Mouse (Mus musculus) effector memory CD4-positive, alpha-beta T cell, adult 5 months (primary cell): ENCODE results near the gene Rnf183. TPM values are rescaled to one million over a fixed set of nuclear protein-coding genes. Genes with fewer than 3 reads are reported as not detected.

Experiments
- polyA plus RNA-seq: library from polyadenylated mRNA; unstranded; fragments of 100-300 nt; shearing (Covaris generic); gene quantifications from one replicate; pipeline ENCODE4 v1.2.1, GENCODE M21; 2017

Gene Rnf183
- polyA plus RNA-seq = not detected

DNA sequence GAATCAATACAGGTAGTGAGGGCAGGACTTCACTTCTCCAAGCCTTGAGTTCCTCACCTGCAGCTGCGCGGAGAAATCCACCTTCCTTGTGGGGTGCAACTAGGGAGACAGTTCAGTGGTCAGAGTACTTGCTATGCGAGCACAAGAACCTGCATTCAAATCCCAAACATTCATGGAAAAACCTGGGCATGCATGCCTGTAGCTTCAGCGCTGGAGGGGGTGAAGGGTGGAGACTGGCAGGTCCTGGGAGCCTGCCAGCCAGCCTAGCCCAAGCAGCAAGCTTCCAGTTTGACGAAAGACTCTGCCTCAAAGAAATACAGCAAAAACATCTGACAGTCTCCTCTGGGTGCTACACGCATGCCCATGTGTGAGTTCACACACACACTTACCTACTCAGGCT, at the start of gene Rnf183:
Gene Rnf183 (minus strand): TSS at position 172 of the 400 bp plus-strand sequence.

DNA sequence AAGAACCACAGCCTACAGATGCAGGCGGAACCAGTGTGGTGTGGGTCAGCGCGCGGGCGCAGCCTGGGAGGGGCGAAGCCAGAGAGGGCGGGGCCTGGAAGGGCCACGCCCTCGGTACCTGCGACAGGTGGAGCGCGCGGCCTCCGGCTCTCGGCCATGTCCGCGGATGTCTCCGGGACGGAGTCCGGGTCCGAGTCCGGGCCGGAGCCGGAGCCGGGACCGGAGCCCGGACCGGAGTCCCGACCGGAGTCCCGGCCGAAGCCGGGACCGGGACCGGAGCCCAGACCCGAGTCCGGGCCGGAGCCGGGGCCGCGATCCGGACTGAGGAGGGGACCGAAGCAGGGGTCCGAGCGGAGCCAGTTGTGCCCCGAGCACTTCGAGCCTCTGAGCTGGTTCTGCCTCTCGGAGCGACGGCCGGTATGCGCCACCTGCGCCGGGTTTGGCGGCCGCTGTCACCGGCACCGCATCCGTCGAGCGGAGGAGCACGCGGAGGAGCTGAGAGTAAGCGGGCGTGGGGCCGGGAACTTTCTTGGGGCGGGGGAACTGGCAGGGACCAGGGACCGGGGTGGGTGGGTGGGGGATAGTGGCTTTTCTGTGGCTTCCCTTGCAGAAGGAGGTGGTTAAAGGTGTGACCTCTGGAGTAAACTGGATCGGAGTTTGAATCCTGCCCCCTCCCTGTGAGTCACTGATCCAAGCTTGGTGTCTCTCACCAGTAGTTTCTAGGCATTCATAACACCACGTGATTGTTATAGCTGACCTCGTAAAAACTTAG, 45.1 kb upstream of the Rnf183 start, which contains the start of gene Bspry:
Gene Bspry (plus strand): TSS at position 117 of the 772 bp plus-strand sequence.

DNA sequence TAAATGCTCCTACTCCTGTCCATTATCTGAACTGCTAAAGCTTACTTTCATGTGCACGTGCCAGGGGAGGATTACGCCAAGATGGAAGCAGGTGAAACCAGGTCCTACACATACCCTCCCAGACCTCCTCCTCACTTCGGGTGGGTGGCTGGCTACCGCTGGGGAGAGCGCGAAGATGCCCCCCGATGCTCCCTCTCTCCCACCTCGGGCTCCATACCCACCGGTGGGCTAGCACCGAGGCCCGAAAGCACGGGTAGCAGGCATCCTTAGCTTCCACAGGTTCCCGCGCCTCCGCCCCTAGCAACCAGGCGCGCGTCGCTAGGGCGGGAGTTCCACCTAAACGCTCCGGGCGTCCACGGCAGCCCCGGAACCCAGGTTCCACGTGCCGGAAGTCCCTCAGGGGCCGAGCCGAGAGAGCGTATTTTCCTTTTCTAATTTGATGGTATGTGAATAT, 35.6 kb upstream of the Rnf183 start, which contains the start of gene Wdr31:
Gene Wdr31 (minus strand): TSS at position 299 of the 454 bp plus-strand sequence.

DNA sequence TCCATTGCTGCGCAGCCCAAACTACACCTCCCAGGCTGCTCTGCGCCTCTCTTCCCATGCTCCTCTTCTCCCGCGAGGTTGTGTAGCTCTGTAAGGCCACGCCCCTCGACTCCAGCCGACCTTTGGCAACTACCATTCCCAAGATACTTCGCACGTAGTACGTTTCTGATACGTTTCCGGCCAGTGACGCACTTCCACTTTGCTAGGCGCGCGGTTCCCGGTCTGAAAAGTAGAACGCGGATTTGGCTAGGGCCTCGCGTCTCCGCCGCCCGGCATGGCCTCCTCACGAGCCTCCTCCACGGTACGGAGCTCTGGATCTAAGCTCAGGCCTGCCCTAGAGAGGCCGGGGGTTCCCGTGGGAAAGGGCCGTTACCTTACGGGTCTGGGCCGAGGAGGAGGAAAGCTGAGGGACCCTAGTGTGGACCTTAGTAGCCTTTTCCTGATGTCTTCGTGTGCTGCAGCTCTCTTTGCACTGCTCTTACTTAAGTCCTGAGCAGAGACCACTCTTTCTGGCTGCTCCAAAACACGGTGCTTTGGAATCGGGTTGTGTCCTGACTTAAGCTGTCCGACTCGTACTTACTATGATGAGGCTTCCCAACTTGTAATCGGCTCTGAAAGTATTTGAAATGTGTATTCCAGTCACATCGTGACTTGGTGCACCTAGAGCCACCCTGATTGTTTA, 26.3 kb downstream of the Rnf183 start, which contains the start of the genes Cdc26 and Prpf4:
Gene Cdc26 (minus strand): TSS at position 42 of the 682 bp plus-strand sequence.
Gene Prpf4 (plus strand): TSS at position 197 of the 682 bp plus-strand sequence.

Other genes starting within 250 kb of the Rnf183 start
- 0.36 TPM for gene Zfp37, start 204.2 kb downstream of the Rnf183 start, polyA plus RNA-seq
- 7.5 TPM for gene Slc31a2, start 172.7 kb downstream of the Rnf183 start, polyA plus RNA-seq
- gene Fkbp15, start 74.7 kb downstream of the Rnf183 start, polyA plus RNA-seq = 46.1 TPM
- gene Slc31a1, start 74.5 kb downstream of the Rnf183 start, polyA plus RNA-seq = 15.6 TPM
- 52.7 TPM for gene Cdc26, start 26.6 kb downstream of the Rnf183 start, polyA plus RNA-seq
- gene Prpf4, start 26.5 kb downstream of the Rnf183 start, polyA plus RNA-seq = 24.6 TPM
- 1.2 TPM for gene Wdr31, start 35.6 kb upstream of the Rnf183 start, polyA plus RNA-seq
- 15.7 TPM for gene Bspry, start 44.8 kb upstream of the Rnf183 start, polyA plus RNA-seq
- 0.62 TPM for gene Hdhd3, start 68.2 kb upstream of the Rnf183 start, polyA plus RNA-seq
- 25.7 TPM for gene Alad, start 84.7 kb upstream of the Rnf183 start, polyA plus RNA-seq
- gene Pole3, start 89.8 kb upstream of the Rnf183 start, polyA plus RNA-seq = 14.8 TPM
- gene 4933430I17Rik, start 90.1 kb upstream of the Rnf183 start, polyA plus RNA-seq = not detected
- 69.2 TPM for gene Rgs3, start 124.6 kb upstream of the Rnf183 start, polyA plus RNA-seq